Mouse (Mus musculus) frontal cortex, adult (tissue): ENCODE data around the gene AC124502.3.

Source experiments
- ATAC-seq: cut with Nextera tagmentation; 2 replicates; pipeline ENCODE4 v1.9.2; 2017; ENCODE audit warnings: mild to moderate bottlenecking, moderate library complexity, mixed read lengths; ENCODE audit not compliant: low TSS enrichment

AC124502.3 gene

DNA sequence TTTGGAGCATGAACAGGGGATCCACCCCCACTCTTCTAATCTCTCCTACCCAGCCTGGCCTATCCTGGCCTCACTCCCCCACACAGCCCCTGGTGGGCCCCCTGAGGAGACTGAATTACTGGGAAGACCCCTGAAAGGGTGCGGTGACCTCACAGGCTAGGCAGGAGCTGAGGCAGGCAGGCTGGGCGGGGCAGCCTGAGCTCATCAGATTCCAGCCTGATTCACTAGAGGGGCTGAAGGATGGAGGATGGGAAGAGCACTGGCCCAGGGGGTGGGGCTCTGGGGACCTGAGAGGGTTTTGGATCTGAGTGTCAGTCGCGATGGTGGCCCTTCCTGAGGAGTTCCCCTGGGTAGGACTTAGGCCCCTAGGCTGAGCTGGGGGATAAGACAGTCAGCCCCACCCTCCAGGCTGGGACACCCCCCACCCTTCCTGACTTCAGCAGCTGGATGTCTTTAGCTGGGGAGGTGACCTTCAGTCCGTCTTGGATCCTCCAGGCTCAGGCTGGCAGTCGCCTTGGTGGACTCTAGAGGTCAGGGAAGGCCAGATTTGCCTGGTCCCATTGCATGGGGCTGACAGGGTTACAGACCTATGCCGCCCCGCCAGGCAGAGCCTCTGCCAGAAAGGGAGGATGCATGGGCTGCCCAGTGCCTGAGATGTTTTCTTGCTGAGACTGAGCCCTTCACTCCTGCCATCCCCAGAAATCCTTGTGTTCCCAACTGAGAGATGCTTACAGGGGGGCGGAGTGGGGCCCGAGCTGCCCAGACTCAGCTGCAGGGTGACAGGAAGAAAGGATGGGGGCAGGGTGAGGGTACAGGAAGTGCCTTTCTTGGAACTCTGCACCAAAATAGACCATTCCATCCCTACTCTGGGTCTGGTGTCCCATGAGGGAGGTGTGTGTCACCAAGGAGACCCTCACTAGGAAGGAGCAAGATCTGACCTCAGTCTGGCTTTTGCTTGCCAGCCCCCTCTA lies 20.4 kb downstream of the AC124502.3 start:
- ATAC-seq = peak; percentile 45; the same call in 1 of the 2 replicates

DNA sequence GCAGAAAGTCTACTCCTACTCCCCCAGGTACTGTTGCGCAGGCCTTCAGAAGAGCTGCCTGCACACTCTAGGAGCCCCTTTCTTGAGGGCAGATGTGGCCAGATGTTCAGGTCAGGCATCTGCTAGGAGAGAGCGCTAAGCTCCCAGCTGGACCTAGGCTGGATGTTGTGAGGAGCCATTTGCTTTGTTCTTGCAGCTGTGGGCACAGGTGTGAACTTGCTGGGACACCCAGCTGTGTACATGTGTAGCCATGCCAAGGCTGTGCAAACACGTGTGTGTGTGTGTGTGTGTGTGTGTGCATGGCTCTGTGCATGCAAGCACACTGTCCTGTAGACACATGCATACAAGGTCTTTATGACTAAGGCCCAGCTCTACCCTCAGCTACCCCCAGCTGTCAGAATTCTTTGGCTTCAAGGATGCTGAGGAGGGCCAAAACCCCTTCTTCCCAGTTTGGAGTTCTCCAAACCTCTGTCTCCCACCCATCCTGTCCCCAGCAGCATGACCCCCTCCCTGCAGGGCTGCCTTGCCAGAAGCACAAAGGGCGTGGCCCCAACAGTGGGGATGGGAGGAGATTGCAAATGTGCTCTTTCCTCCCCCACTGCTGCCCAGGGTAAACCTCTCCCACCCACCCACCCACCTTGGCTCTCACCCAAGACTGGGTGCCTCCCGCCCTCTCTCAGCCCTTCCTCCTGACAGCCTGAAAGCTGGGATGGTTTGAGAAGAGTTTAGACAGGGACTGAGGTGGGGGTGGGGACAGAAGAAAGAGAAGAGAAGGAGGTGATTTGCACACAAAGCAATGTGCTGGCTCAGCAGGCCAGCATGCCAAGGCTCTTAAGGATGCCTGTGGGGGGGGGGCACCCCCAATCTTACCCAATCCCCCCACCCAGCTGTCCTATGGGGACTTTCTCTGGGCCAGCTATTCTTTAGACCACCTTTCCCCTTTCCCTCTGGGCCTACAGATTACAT lies 22.0 kb downstream of the AC124502.3 start:
- ATAC-seq = no peak

DNA sequence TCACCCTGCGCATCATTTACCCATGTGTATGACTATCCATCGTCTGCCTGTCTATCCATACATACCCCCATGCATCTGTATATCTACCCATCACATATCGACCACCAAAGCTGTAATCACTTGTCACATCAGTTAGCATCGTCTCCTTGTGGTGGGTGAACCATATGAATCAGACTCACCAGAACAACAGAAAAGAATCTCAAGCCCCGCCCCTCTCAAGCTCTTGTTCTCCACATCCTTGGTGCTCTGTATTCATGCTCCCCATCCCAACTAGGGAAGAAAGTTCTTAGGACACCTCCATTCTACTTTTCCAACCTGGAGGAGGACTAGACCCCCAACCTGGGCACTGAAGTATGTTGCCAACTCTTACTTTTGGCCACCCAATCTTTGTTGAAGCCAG lies 23.4 kb downstream of the AC124502.3 start:
- ATAC-seq = no peak

DNA sequence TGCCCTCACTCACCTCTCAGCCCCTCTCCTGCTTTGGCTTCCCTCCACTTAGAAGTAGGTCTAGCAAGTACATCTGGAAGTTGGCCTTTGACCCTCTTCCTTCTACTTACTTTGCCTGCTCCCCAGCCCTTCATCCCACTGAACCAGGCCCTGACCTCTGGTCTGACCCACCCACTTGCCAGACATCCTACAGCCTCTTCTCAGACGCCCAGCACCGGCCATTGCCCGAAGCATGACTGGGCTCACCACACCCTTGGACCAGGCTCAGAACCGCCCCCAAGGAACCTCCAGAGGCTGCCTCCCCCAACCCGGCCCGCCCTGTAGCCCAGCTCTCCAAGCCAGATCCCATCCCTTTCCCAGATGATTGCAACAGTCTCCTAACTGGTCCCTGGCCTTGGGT lies 23.8 kb downstream of the AC124502.3 start:
- no peak for ATAC-seq

DNA sequence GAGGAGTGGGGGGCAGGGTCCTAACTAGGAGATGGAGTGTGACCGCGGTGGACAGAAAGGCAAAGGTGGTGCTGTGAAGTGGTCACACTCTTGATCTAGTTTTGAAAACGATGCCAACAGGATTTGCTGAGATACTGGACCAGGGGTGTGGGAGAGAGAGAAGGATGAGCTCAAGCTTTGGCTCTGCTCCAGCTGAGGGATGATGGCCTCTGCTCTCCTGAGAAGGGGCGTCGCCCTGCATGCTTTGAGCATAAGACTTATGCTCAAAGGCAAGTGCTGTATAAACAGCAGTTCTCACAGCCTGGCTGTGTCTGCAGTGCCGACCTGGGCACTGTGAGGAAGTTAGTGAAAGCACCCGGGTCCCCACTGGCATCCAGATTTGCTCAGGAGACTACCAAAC lies 26.4 kb downstream of the AC124502.3 start:
- ATAC-seq = no peak

DNA sequence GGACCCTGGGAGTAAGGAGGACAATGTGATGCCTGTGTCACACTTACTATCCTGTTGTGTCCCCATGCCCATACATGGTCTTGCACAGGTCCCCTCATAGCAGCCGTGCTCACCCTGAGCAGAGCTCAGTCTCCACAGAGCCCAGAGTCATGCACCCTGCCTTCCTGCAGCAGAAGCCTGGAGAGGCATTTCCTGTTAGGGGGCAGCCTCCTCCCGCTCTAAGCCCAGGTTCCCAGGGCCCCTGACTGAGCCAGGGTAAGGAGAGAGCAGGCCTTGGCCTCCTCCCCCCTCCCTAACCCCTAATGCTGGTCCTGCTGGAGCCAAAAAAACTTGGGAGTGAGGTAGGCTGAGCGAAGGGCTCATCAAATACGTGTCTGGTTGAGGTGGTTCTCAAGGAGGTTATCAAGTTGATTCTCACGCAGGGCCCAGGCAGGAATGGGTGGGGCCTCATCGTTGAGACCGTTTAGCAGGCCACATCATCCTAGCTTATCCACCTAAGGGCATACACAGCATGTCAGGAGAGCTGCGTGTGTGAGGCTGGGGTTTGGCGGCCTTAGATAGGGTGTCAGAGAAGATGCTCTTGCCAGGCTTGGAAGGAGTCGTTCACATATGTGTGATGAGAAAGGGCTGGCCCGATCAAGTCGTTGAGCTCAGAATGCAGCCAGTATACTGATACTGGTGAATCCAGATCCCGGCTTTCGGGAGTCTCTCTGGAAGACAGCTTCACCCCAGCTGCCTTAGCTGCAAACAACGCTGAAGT lies 28.5 kb downstream of the AC124502.3 start:
- ATAC-seq = no peak

DNA sequence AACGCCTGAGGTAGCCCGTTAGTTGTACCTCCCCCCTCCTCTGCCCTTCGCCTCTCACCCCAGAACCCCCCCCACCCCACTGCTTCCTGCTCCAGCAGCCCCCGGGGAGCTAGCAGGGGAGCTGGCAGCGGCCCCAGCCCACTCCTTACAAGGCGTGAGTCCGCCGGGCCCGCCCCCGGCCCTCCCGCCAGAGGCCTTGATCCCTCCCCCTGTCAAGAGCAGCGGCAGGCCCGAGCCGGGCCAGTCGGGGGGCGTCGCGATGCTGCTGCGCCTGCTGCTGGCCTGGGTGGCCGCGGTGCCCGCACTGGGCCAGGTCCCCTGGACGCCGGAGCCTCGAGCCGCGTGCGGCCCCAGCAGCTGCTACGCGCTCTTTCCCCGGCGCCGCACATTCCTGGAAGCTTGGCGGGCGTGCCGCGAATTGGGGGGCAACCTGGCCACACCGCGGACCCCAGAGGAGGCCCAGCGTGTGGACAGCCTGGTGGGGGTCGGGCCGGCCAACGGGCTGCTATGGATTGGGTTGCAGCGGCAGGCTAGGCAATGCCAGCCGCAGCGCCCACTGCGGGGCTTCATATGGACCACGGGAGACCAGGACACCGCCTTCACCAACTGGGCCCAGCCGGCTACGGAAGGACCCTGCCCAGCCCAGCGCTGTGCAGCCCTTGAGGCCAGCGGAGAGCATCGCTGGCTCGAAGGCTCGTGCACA lies 29.3 kb downstream of the AC124502.3 start, which contains the start of gene Cd248:
Cd248 (plus strand) TSS at position 212 of the 703 bp plus-strand sequence.
- ATAC-seq = no peak

DNA sequence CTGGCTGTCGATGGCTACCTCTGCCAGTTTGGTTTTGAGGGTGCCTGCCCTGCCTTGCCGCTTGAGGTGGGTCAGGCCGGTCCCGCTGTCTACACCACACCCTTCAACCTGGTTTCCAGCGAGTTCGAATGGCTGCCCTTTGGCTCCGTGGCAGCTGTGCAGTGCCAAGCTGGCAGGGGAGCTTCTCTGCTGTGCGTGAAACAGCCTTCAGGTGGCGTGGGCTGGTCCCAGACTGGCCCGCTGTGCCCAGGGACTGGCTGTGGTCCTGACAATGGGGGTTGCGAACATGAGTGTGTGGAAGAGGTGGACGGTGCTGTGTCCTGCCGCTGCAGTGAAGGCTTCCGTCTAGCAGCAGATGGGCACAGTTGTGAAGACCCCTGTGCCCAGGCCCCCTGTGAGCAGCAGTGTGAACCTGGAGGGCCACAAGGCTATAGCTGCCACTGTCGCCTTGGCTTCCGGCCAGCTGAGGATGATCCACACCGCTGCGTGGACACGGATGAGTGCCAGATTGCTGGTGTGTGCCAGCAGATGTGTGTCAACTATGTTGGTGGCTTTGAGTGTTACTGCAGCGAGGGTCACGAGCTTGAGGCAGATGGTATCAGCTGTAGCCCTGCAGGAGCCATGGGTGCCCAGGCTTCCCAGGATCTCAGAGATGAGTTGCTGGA lies 30.0 kb downstream of the AC124502.3 start:
- ATAC-seq = no peak

DNA sequence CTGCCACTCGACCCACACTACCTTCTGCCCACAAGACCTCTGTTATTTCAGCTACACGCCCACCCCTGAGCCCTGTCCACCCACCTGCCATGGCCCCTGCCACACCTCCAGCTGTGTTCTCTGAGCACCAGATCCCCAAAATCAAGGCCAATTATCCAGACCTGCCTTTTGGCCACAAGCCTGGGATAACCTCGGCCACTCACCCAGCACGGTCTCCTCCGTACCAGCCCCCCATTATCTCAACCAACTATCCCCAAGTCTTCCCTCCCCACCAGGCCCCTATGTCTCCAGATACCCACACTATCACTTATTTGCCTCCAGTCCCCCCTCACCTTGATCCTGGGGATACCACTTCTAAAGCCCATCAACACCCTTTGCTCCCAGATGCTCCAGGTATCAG lies 30.8 kb downstream of the AC124502.3 start:
- no peak for ATAC-seq

DNA sequence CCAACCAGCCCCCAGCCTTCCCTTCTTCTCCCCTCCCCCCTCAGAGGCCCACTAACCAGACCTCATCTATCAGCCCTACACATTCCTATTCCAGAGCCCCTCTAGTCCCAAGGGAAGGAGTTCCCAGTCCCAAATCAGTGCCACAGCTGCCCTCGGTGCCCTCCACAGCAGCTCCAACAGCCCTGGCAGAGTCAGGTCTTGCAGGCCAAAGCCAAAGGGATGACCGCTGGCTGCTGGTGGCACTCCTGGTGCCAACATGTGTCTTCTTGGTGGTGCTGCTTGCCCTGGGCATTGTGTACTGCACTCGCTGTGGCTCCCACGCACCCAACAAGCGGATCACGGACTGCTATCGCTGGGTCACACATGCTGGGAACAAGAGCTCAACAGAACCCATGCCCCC lies 31.3 kb downstream of the AC124502.3 start:
- ATAC-seq = no peak

DNA sequence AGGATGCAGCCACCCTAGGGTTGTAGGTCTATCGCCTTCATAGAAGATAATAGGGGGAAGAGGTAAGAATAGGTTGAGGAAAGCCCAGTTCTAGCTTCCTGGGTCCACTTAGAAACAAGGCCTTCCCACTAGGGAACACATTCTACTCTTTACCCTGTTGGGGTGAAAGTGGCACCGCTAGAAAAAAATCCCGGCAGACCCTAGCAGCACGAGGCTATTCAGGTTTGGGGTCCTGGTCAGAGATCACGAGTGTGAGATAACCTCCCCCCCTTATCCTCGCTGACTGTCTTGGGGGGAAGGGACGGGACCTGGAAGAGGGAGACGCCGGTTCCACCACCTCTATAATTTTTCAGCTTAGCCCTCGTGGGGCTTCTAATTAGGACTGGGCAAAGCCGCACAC lies 32.4 kb downstream of the AC124502.3 start:
- ATAC-seq = no peak

DNA sequence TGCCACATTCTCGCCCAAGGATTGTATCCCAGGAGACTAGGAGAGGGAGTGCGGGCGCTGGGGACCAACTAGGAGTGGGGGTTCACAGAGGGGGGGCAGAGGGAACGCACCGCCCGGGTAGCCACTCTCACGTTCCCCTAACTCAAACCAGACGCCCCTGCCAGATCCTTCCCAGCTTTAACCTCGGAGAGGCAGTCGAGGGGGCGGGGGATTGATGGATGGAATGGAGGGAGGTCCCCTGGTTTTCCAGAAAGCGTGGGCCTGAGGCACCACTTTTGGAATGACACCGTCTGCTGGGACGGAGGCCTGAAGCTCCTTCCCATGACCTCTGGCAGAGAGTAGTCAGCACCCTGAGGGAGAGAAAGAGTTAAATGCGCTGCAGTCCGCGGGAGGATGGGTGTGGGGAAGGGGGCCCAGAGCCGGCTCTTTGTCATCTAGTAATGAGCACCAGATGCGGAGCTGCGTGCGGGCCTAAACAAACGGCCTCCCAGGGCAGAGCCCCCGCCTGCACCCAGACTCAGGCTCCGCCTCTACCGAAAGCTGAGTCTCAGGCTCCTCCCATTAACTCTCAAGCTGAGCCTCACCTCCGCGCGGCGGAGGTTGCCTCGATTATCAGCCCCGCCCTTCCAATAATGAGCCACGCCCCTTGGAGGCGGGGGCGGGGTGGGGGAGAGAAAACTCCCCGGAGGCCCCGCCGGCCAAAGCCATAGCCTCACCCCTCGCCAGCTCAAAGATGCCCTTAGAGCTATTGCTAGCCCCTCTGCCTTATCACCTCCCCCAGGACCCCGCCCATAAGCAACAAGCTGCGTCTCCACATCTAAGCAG lies 33.1 kb downstream of the AC124502.3 start:
- no peak for ATAC-seq

DNA sequence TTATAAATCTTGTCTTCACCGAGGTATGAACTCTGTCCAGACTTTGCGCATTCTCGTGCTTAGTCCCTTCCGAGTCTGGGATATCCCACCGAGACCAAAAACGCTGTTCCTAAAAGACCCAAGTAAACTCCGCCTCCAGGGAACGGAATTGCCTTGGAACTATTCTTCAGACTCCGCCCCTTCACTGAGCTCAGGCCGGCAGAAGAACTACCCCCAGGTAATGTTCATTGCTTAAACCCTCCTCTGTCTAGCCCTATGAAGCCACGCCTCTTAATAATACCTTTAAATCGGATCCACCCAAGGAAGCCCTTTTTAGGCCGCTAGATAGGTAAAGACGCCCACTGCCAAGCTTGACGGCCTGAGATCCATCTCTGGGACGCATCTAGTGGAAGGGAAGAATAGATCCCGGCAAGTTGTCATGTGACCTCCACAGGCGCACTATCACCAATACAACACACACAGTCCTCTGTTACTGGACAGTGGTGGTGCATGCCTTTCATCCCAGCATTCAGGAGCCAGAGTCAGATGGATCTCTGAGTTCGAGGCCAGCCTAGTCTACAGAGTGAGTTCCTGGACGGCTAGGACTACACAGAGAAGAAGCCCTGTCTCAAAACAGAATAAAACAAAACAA lies 33.8 kb downstream of the AC124502.3 start:
- no peak for ATAC-seq

DNA sequence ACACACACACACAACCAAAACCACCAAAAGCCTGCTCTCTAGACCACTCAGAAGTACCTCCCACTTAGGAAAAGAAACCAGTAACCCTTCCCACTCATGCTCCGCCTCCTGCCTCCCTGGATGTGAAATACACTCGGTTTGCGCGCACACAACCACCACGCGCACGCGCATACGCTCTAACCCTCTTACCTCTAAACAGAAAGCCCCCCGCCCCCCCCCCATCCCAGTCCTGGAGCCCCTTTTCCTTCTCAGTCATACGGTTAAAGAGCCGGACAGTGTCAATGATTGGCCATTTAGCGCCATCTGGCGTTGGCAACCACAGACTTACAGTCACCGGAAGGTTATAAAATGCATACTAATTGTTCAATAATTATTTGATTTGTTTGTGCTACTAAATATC lies 34.3 kb downstream of the AC124502.3 start:
- no peak for ATAC-seq

DNA sequence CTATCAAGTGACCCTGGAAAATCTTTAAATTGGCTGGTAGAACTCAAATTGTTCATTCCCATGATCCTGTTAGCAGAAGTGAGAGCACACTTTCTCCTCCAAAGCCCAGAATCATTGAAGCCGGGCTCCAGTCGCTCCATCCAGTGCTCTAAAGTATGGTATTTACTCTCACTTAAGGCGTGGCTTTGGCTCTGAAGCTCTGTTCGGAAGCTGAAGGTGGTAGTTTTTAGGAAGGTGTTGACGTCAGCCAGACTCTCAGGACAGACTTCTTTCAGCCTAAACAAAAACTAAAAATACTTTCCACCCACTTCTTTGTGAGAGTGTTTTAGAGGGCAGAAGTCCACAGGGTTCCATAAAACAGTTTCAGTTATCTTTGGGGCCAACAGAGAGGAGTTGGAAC lies 34.8 kb downstream of the AC124502.3 start:
- ATAC-seq = peak; percentile 61; the same call in 1 of the 2 replicates

DNA sequence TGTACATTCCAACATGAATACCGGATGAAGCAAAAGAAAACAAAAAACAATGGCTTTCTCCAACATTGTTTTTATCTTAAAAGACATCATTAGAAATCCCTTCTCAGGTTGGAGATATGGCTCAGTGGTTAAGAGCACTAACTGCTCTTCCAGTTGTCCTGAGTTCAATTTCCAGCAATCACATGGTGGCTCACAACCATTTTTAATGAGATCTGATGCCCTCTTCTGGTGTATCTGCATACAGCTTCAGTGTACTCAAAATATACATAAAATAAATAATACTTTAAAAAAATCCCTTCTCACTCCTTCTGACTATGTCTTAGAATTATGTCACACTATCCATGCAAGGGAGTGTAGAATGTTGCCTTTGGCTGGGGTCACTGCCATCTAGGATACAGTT lies 40.6 kb downstream of the AC124502.3 start:
- ATAC-seq = no peak

DNA sequence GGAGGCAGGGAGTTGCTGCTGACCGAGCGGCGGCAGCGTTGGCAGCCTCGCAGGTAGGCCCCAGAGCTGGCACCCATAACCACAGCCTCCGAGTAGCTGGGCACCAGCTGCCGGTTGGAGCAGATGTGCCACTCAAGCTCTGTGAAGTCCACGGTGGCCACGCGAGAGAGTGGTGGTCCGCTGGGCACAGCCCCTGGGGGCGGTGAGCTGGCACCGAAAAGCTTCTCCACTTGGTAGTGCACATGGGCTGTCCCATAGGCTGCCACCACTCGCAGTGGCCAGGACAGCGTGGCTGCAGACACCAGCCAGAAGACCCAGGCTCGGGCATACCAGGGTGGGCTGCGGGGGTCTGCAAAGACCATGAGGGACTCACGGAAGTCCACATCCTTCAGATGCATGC lies 43.3 kb downstream of the AC124502.3 start:
- ATAC-seq = no peak

DNA sequence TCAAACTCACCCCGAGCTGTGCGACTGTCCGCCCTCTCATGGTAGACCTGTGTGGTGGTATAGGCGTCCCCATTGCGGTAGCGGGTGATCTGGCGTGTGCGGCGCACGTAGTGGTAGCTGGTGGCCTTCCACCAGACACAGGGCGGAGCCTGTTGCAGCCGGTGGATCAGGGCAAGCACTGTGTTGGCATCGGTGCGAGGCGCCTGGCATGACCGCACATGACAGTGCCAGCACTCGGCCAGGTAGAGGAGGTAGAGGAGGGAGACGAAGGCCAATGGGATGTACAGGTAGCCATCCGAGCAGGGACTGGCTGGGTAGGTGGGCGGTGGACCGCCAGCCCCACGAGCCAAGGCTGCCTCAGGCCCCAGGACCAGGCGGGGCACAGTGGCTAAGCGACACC lies 43.9 kb downstream of the AC124502.3 start:
- no peak for ATAC-seq
